In the genomic region with DNA sequence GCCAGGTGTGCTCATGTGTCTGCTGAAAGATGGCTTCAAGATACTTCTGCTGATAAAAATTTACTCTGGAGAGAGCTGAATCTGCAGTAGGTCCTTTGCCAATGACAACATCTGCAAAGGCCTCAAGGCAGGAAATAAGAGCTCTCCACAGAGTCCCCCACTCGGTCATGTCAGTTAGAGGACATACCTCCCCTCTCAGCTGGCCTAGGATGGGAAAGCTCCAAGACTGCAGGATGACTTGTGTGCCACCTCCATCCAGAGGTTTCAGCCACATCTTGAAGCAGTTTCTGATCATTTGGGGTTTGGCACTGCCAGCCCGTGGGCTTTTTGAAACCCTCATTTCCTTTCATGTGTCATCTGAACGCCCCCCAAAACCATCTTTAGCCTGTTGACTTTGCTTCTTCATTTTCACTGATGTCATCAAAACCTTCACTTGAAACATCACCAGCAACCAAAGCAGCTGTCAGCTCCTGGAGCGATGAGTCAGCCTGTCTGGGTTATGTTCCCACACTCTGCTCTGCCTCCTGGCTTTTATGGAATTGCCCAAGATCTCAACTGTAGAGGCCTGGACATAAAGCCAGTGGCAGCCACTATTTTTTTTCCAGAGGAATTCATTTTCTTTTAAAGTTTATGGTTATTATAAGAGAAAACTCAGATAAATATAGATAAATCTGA, we compare ENCODE assay signal across 15 mouse cellular contexts.
A peak's percentile ranks its signal among the peaks of the same experiment; 100 is the strongest.
DNase-seq lines count a peak whose midpoint lies in the region; ATAC-seq and TF ChIP-seq lines count a peak whose summit lies in the region.
"Had no signal": no experiment of that assay in that cellular context is flagged by ENCODE, and none has a peak within 500 bp of the region (broad histone marks: within the 10 kb centered on the region; RNA-seq: fewer than 3 reads in every experiment).

No protein-coding gene starts in this region.

- DNase-seq in frontal cortex, postnatal 14 days (ENCODE audit: low spot score in 2 of 2) = no peak
- DNase-seq in lung, postnatal 0 days (ENCODE audit: low spot score) = peak; percentile 63
- DNase-seq in lung, postnatal 36 days = no peak
- DNase-seq in frontal cortex, postnatal 36 days (ENCODE audit: low spot score in 2 of 2) = peak; percentile 46 to 57
- peak; percentile 28 to 47 for DNase-seq in right cerebral cortex, postnatal 36 days (ENCODE audit: low spot score in 2 of 2)
- no peak for DNase-seq in hindbrain, embryonic 10.5 days (ENCODE audit: low spot score)
- DNase-seq in gastrocnemius, postnatal 36 days = no peak
- DNase-seq: adrenal gland, postnatal 14 days; cerebellum, adult 11 months; thymus, adult 2 months had no signal

- TF ChIP-seq EP300 in lung, postnatal 0 days (IDR thresholded peaks at IDR 0.05) = no peak

- peak; percentile 89 for ATAC-seq in frontal cortex, adult (ENCODE audit: low TSS enrichment)
- ATAC-seq in lung, postnatal 0 days = peak; percentile 71
- ATAC-seq: forebrain, embryonic 14.5 days had no signal

- no peak for TF ChIP-seq CTCF in lung, postnatal 0 days (IDR thresholded peaks at IDR 0.05)

- WGBS in lung, postnatal 0 days = 50% methylated on average over 4 of the region's 4 CpGs
- 80% methylated on average over 4 of the region's 4 CpGs for WGBS in hindbrain, embryonic 10.5 days

- H3K4me2 ChIP-seq in lung, postnatal 0 days (replicated peaks; ENCODE audit: low read depth, low read length) = no peak overlapping the region
- H3K4me2 ChIP-seq: hindbrain, embryonic 12.5 days; liver, embryonic 11.5 days had no signal

- no peaks in the 10 kb centered on the region for H3K36me3 ChIP-seq in lung, postnatal 0 days (ENCODE audit: insufficient read depth, low read length)
- H3K36me3 ChIP-seq in hindbrain, embryonic 10.5 days = no peaks in the 10 kb centered on the region
- H3K36me3 ChIP-seq: hindbrain, embryonic 12.5 days; midbrain, embryonic 10.5 days had no signal

- no peaks in the 10 kb centered on the region for H3K9me3 ChIP-seq in lung, postnatal 0 days (ENCODE audit: low read length)
- no peaks in the 10 kb centered on the region for H3K9me3 ChIP-seq in hindbrain, embryonic 10.5 days
- H3K9me3 ChIP-seq: hindbrain, embryonic 12.5 days; midbrain, embryonic 10.5 days had no signal

- intact Hi-C loops in gastrocnemius, postnatal 36 days (cut with DNase I) = no loop called here

- H3K27ac ChIP-seq in lung, postnatal 0 days (ENCODE audit: low read length) = no peak overlapping the region
- no peak overlapping the region for H3K27ac ChIP-seq in hindbrain, embryonic 10.5 days
- H3K27ac ChIP-seq: hindbrain, embryonic 12.5 days; midbrain, embryonic 10.5 days had no signal

- H3K4me3 ChIP-seq in lung, postnatal 0 days (ENCODE audit: low read depth, low read length) = no peak overlapping the region
- H3K4me3 ChIP-seq in hindbrain, embryonic 10.5 days = no peak overlapping the region
- H3K4me3 ChIP-seq: hindbrain, embryonic 12.5 days; midbrain, embryonic 10.5 days had no signal

- H3K9ac ChIP-seq in lung, postnatal 0 days (replicated peaks; ENCODE audit: low read depth) = no peak overlapping the region
- H3K9ac ChIP-seq: hindbrain, embryonic 12.5 days had no signal

- H3K4me1 ChIP-seq in lung, postnatal 0 days (ENCODE audit: insufficient read depth, low read depth, low read length) = no peaks in the 10 kb centered on the region
- no peaks in the 10 kb centered on the region for H3K4me1 ChIP-seq in hindbrain, embryonic 10.5 days (replicated peaks)
- H3K4me1 ChIP-seq: hindbrain, embryonic 12.5 days; midbrain, embryonic 10.5 days had no signal

- H3K27me3 ChIP-seq in lung, postnatal 0 days (replicated peaks; ENCODE audit: insufficient read depth, low read length) = no peaks in the 10 kb centered on the region
- no peaks in the 10 kb centered on the region for H3K27me3 ChIP-seq in hindbrain, embryonic 10.5 days (ENCODE audit: insufficient read depth, poor library complexity, severe bottlenecking)
- H3K27me3 ChIP-seq: hindbrain, embryonic 12.5 days had no signal

Comparison
In these comparisons a context has a peak if more than half of its experiments do, and no peak if none do; other contexts are left out.
1. DNase-seq: peak in lung, postnatal 0 days (single experiment), frontal cortex, postnatal 36 days (2 of 2) and right cerebral cortex, postnatal 36 days (2 of 2); none in frontal cortex, postnatal 14 days (0 of 2), lung, postnatal 36 days (single experiment), hindbrain, embryonic 10.5 days (single experiment) and gastrocnemius, postnatal 36 days (0 of 2).